In genomic region chr6:127086739-127087138, GRCm38 (mm10) we compare ENCODE assay signal across 8 mouse cellular contexts. TPM values are rescaled to one million over a fixed set of nuclear protein-coding genes. Genes with fewer than 3 reads are reported as not detected.
DNase-seq lines count a peak whose midpoint lies in the region; ATAC-seq and TF ChIP-seq lines count a peak whose summit lies in the region.
"Had no signal": no experiment of that assay in that cellular context is flagged by ENCODE, and none has a peak within 500 bp of the region (broad histone marks: within the 10 kb centered on the region; RNA-seq: fewer than 3 reads in every experiment).

No protein-coding gene starts in this region.

- 63% methylated on average over 4 of the region's 4 CpGs for WGBS in kidney, embryonic 16.5 days
- WGBS in cerebellum, adult 2 months = 57% methylated on average over 4 of the region's 4 CpGs
- 68% methylated on average over 4 of the region's 4 CpGs for WGBS in midbrain, embryonic 13.5 days

- H3K36me3 ChIP-seq in kidney, embryonic 16.5 days (ENCODE audit: insufficient read depth, low read length) = peaks cover 22% of the 10 kb centered on the region
- peaks cover 52% of the 10 kb centered on the region for H3K36me3 ChIP-seq in midbrain, embryonic 13.5 days
- H3K36me3 ChIP-seq: liver, embryonic 15.5 days had no signal

- no peak overlapping the region for H3K27ac ChIP-seq in kidney, embryonic 16.5 days (ENCODE audit: low read length)
- no peak overlapping the region for H3K27ac ChIP-seq in cerebellum, adult 2 months (ENCODE audit: insufficient read depth, low read length)
- no peak overlapping the region for H3K27ac ChIP-seq in midbrain, embryonic 13.5 days
- H3K27ac ChIP-seq: liver, embryonic 15.5 days had no signal

- no peak for TF ChIP-seq CTCF in cerebellum, adult 2 months (IDR thresholded peaks at IDR 0.05; ENCODE audit: borderline replicate concordance, insufficient read depth, low read depth, low read length)

- no peak for ATAC-seq in kidney, embryonic 16.5 days (ENCODE audit: low FRiP score, low TSS enrichment)
- no peak for ATAC-seq in inflammation-experienced regulatory T-cells, adult 6 months
- ATAC-seq in midbrain, embryonic 13.5 days = no peak

- H3K27me3 ChIP-seq in kidney, embryonic 16.5 days (ENCODE audit: insufficient read depth, low read length) = peaks cover 3% of the 10 kb centered on the region; the same call in 1 of the 2 replicates
- no peaks in the 10 kb centered on the region for H3K27me3 ChIP-seq in cerebellum, adult 2 months (ENCODE audit: control insufficient read depth, insufficient read depth, low read length)
- H3K27me3 ChIP-seq in midbrain, embryonic 13.5 days = peaks cover 2% of the 10 kb centered on the region

- H3K9me3 ChIP-seq in kidney, embryonic 16.5 days (ENCODE audit: low read length) = no peaks in the 10 kb centered on the region
- no peaks in the 10 kb centered on the region for H3K9me3 ChIP-seq in midbrain, embryonic 13.5 days
- H3K9me3 ChIP-seq: liver, embryonic 15.5 days had no signal

- no peaks in the 10 kb centered on the region for H3K4me1 ChIP-seq in kidney, embryonic 16.5 days (ENCODE audit: insufficient read depth, low read length)
- no peaks in the 10 kb centered on the region for H3K4me1 ChIP-seq in cerebellum, adult 2 months (ENCODE audit: control insufficient read depth, insufficient read depth, low read length)
- H3K4me1 ChIP-seq in midbrain, embryonic 13.5 days (replicated peaks) = no peaks in the 10 kb centered on the region
- H3K4me1 ChIP-seq: liver, embryonic 15.5 days had no signal

- TF ChIP-seq POLR2A in cerebellum, adult 2 months (IDR thresholded peaks at IDR 0.05; ENCODE audit: borderline replicate concordance, insufficient read depth, low read length) = no peak

- H3K4me2 ChIP-seq in kidney, embryonic 16.5 days (replicated peaks; ENCODE audit: low read depth, low read length) = no peak overlapping the region
- H3K4me2 ChIP-seq in midbrain, embryonic 13.5 days (replicated peaks) = no peak overlapping the region
- H3K4me2 ChIP-seq: liver, embryonic 15.5 days had no signal

- no peak overlapping the region for H3K9ac ChIP-seq in kidney, embryonic 16.5 days (replicated peaks; ENCODE audit: low read length)
- H3K9ac ChIP-seq in midbrain, embryonic 13.5 days (replicated peaks) = no peak overlapping the region
- H3K9ac ChIP-seq: liver, embryonic 15.5 days had no signal

- no peak overlapping the region for H3K4me3 ChIP-seq in kidney, embryonic 16.5 days (ENCODE audit: low read length)
- H3K4me3 ChIP-seq in cerebellum, adult 2 months (replicated peaks; ENCODE audit: insufficient read depth, low read depth, low read length) = no peak overlapping the region
- no peak overlapping the region for H3K4me3 ChIP-seq in midbrain, embryonic 13.5 days (replicated peaks)
- H3K4me3 ChIP-seq: liver, embryonic 15.5 days had no signal

- DNase-seq in kidney, adult 18-20 months = peak; percentile 4
- peak; percentile 51 for DNase-seq in MEL-GATA-1-ER (ENCODE audit: extremely low read depth, low read depth)
- DNase-seq in cerebellum, adult 2 months = peak; percentile 33 to 54
- DNase-seq in left cerebral cortex, adult 18-20 months (ENCODE audit: low spot score in 2 of 2) = peak; percentile 63 to 72

RNA-seq across cellular contexts. Expression of gene Fgf23, which starts 14.0 kb away (rescaled TPM):
- polyA plus RNA-seq in kidney, embryonic 16.5 days (2015; fragmentation: Nextera tagmentation; extraction: Ambion mirVana) = not detected in 2 replicates
- polyA plus RNA-seq in cerebellum, adult 2 months (2012; rRNA removed) = 1.1 and 1.2 TPM in 2 replicates
- under 1 TPM; 0.40 to 0.49 TPM for total RNA-seq in left cerebral cortex, adult 18-20 months (2021)
- under 1 TPM in 1 of 3 experiments, not detected in 2; 0.26 TPM for polyA plus RNA-seq in inflammation-experienced regulatory T-cells, adult 6 months (2017; shearing (Covaris generic))
- polyA plus RNA-seq in midbrain, embryonic 13.5 days (2015; fragmentation: Nextera tagmentation; extraction: Ambion mirVana) = 0.08 TPM in 1 of 2 replicates, not detected in the other
- polyA plus RNA-seq: liver, embryonic 15.5 days had no signal

RNA-seq across cellular contexts. Expression of gene Tigar, which starts 22.6 kb away (rescaled TPM):
- polyA plus RNA-seq in kidney, embryonic 16.5 days (2015; fragmentation: Nextera tagmentation; extraction: Ambion mirVana) = 2.7 and 3.7 TPM in 2 replicates
- 19.5 and 19.6 TPM in 2 replicates for polyA plus RNA-seq in cerebellum, adult 2 months (2012; rRNA removed)
- total RNA-seq in left cerebral cortex, adult 18-20 months (2021) = 10 to 100 TPM; 24.9 to 29.8 TPM
- polyA plus RNA-seq in inflammation-experienced regulatory T-cells, adult 6 months (2017; shearing (Covaris generic)) = 10 to 100 TPM in 1 of 3 experiments, 1 to 10 TPM in 2; 7.5 to 10.6 (median 8.8) TPM
- 7.3 and 8.8 TPM in 2 replicates for polyA plus RNA-seq in midbrain, embryonic 13.5 days (2015; fragmentation: Nextera tagmentation; extraction: Ambion mirVana)

Comparison
In these comparisons a context has a peak if more than half of its experiments do, and no peak if none do; other contexts are left out.
1. DNase-seq: peak in every context shown above with its lines; median percentile 68 in left cerebral cortex, adult 18-20 months; 51 in MEL-GATA-1-ER; 44 in cerebellum, adult 2 months; 4 in kidney, adult 18-20 months.